Mouse (Mus musculus): ENCODE data around the gene Abtb2. TPM values are rescaled to one million over a fixed set of nuclear protein-coding genes. Genes with fewer than 3 reads are reported as not detected.

Gene Abtb2
- polyA plus RNA-seq, 1 experiment from 2014 or later: 13.1 TPM

- Histone ChIP-seq H3K4me3 (no peak overlapping the region), H3K4me1 (peaks cover 40% of the 10 kb centered on the region), H3K36me3 (replicated peaks) (no peaks in the 10 kb centered on the region), H3K9me3 (no peaks in the 10 kb centered on the region), H3K27ac (replicated peaks) (no peak overlapping the region), H3K27me3 (replicated peaks; ENCODE audit: low read depth, poor library complexity, severe bottlenecking) (no peaks in the 10 kb centered on the region)
- DNase-seq (ENCODE audit: low spot score): no peak
Observed at GRCm38 (mm10) chr2:103656028-103656427, 89.9 kb downstream of the Abtb2 start.

DNA sequence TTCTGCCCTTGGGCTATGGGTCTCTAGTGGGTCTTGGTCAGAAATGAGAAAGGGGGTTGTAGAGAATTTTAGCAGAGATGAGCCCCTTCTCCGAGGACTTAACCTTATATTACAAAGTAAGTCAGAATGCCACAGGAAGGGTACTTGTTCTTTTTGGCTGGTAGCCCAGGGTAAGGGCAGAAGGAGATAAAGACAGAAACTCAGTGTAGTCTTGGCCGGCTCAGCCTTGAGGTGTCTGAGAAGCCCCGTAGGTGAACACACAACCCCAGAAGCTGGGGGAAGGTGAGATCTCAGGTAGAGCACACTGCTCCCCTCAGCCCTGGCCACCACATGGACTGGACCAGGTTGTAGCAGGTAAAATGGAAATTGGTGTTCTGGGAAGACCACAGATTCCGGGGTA lies 93.1 kb downstream of the Abtb2 start:
- no peaks in the 10 kb centered on the region for H3K27me3 ChIP-seq (replicated peaks; ENCODE audit: low read depth, poor library complexity, severe bottlenecking)
- H3K27ac ChIP-seq (replicated peaks): no peak overlapping the region
- no peak overlapping the region for H3K4me3 ChIP-seq
- H3K4me1 ChIP-seq: peaks cover 48% of the 10 kb centered on the region
- no peaks in the 10 kb centered on the region for H3K9me3 ChIP-seq
- WGBS: 83% methylated on average over 4 of the region's 4 CpGs
- DNase-seq (ENCODE audit: low spot score): no peak
- H3K36me3 ChIP-seq (replicated peaks): no peaks in the 10 kb centered on the region

DNA sequence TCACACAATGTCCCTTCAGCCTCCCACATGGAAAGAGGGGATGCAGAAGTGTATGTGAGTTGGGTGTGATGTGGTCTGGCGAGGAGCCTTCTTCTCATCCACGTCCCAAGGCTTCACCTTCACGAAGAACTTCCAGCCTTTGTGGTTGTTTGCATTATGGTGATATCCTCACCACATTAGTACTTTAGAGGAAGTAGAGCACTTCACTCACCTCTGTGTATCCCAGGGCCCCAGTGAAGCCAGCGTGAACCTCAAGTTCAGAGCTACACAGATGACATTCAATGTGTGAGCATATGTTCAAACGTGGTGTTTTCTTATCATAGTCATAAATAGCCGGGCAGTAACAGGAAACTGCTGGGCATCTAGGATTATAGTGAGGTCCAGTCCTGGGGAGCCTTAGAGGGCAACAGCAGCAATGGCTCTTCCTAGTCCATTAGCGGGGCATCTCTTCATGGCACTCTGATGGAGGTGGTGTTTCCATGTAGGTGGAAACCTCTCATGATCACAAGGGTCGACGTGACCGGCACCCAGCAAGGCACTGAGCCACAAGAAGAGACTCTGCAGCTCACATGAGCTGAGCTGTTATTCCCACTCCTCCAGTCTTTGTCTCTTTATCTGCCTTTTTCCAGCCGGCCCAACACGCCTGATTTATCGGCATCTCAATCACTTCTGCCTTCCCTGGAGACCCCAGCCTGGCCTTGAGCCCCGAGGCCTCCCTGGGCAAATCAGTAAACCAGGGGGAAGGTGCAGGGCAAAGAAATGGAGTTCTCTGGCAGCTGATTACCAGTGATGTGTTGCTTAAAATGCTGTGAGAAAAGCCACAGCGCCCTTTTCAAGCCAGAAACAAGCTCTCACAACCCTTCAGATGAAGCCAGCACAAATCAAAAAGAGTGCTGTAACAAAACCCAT lies 93.8 kb downstream of the Abtb2 start:
- no peaks in the 10 kb centered on the region for H3K9me3 ChIP-seq
- no peaks in the 10 kb centered on the region for H3K36me3 ChIP-seq (replicated peaks)
- H3K27me3 ChIP-seq (replicated peaks; ENCODE audit: low read depth, poor library complexity, severe bottlenecking): no peaks in the 10 kb centered on the region
- WGBS: 77% methylated on average over 15 of the region's 15 CpGs
- H3K27ac ChIP-seq (replicated peaks): 0 out of 2 replicates have a peak overlapping the region, but pooled peaks have one; percentile 26
- no peak for DNase-seq (ENCODE audit: low spot score)
- H3K4me1 ChIP-seq: peaks cover 44% of the 10 kb centered on the region
- no peak overlapping the region for H3K4me3 ChIP-seq

DNA sequence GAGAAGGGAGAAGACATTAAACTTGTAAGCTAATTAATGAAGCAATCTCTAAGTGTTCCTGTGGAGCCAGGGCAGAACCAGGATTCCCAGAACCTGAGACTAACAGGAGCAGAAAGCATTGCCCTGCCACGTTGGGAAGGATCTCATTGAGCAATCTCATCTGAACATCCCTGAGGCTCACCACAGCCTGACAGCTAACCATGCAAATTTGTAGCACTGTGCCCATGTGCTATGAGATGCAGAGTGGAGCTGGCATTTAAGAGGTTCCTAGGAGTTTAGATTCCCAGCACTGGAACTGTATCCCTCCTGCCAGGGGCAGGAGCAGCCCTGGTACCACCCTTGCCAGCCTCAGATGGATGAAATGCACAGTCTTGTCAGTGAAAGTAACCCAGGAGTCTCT lies 95.6 kb downstream of the Abtb2 start:
- H3K4me3 ChIP-seq: no peak overlapping the region
- H3K9me3 ChIP-seq: no peaks in the 10 kb centered on the region
- no peaks in the 10 kb centered on the region for H3K36me3 ChIP-seq (replicated peaks)
- WGBS: 44% methylated on average over 1 of the region's 1 CpGs
- H3K27me3 ChIP-seq (replicated peaks; ENCODE audit: low read depth, poor library complexity, severe bottlenecking): no peaks in the 10 kb centered on the region
- H3K27ac ChIP-seq (replicated peaks): no peak overlapping the region
- DNase-seq (ENCODE audit: low spot score): no peak
- peaks cover 32% of the 10 kb centered on the region for H3K4me1 ChIP-seq

- DNase-seq (ENCODE audit: low spot score): no peak
- no peaks in the 10 kb centered on the region for H3K27me3 ChIP-seq (replicated peaks; ENCODE audit: low read depth, poor library complexity, severe bottlenecking)
- no peaks in the 10 kb centered on the region for H3K9me3 ChIP-seq
- WGBS: 66% methylated on average over 4 of the region's 4 CpGs
- H3K27ac ChIP-seq (replicated peaks): no peak overlapping the region
- peaks cover 32% of the 10 kb centered on the region for H3K4me1 ChIP-seq
- H3K4me3 ChIP-seq: no peak overlapping the region
- no peaks in the 10 kb centered on the region for H3K36me3 ChIP-seq (replicated peaks)
Observed at GRCm38 (mm10) chr2:103662121-103662520, 96.0 kb downstream of the Abtb2 start.

GRCm38 (mm10) chr2:103664341-103664740 lies 98.2 kb downstream of the Abtb2 start:
- Histone ChIP-seq H3K4me1 (peaks cover 37% of the 10 kb centered on the region), H3K4me3 (no peak overlapping the region), H3K9me3 (no peaks in the 10 kb centered on the region), H3K27ac (replicated peaks) (no peak overlapping the region), H3K27me3 (replicated peaks; ENCODE audit: low read depth, poor library complexity, severe bottlenecking) (no peaks in the 10 kb centered on the region), H3K36me3 (replicated peaks) (no peaks in the 10 kb centered on the region)
- no peak for DNase-seq (ENCODE audit: low spot score)
- WGBS: 82% methylated on average over 6 of the region's 6 CpGs

- H3K4me3 ChIP-seq: no peak overlapping the region
- H3K27me3 ChIP-seq (replicated peaks; ENCODE audit: low read depth, poor library complexity, severe bottlenecking): no peaks in the 10 kb centered on the region
- H3K36me3 ChIP-seq (replicated peaks): no peaks in the 10 kb centered on the region
- no peak for DNase-seq (ENCODE audit: low spot score)
- peak overlapping the region; percentile 40 for H3K27ac ChIP-seq (replicated peaks)
- WGBS: 80% methylated on average over 8 of the region's 8 CpGs
- no peaks in the 10 kb centered on the region for H3K9me3 ChIP-seq
- peaks cover 27% of the 10 kb centered on the region for H3K4me1 ChIP-seq
Observed at GRCm38 (mm10) chr2:103667962-103668815, 102.1 kb downstream of the Abtb2 start.

DNA sequence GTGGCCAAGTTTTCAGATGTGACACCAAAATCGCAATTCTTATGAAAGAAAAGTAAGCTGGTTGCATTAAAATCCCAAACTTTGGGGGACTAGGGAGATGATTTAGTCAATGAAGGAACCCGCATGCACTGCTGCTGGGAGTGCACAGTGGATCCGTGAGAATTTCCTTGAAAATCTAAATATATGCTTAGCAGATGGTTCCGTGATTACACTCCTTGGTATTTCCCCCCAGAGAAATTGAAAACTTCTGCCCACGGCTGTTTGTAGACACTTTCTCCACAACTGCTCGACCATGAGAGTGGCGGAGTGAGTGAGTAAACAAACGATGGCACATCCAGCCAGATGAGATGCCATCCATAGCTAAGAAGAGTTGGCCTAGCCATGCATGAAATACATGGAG lies 102.8 kb downstream of the Abtb2 start:
- no peak for DNase-seq (ENCODE audit: low spot score)
- H3K9me3 ChIP-seq: no peaks in the 10 kb centered on the region
- H3K27me3 ChIP-seq (replicated peaks; ENCODE audit: low read depth, poor library complexity, severe bottlenecking): no peaks in the 10 kb centered on the region
- WGBS: 82% methylated on average over 8 of the region's 8 CpGs
- H3K4me1 ChIP-seq: peaks cover 27% of the 10 kb centered on the region
- no peak overlapping the region for H3K27ac ChIP-seq (replicated peaks)
- H3K4me3 ChIP-seq: no peak overlapping the region
- H3K36me3 ChIP-seq (replicated peaks): no peaks in the 10 kb centered on the region

GRCm38 (mm10) chr2:103669561-103669960 lies 103.5 kb downstream of the Abtb2 start:
- no peak overlapping the region for H3K27ac ChIP-seq (replicated peaks)
- no peaks in the 10 kb centered on the region for H3K27me3 ChIP-seq (replicated peaks; ENCODE audit: low read depth, poor library complexity, severe bottlenecking)
- 83% methylated on average over 4 of the region's 4 CpGs for WGBS
- DNase-seq (ENCODE audit: low spot score): no peak
- no peaks in the 10 kb centered on the region for H3K9me3 ChIP-seq
- no peaks in the 10 kb centered on the region for H3K36me3 ChIP-seq (replicated peaks)
- no peak overlapping the region for H3K4me3 ChIP-seq
- peaks cover 27% of the 10 kb centered on the region for H3K4me1 ChIP-seq

GRCm38 (mm10) chr2:103670276-103670680 lies 104.2 kb downstream of the Abtb2 start:
- DNase-seq (ENCODE audit: low spot score): no peak
- Histone ChIP-seq H3K4me3 (no peak overlapping the region), H3K36me3 (replicated peaks) (no peaks in the 10 kb centered on the region), H3K27me3 (replicated peaks; ENCODE audit: low read depth, poor library complexity, severe bottlenecking) (peaks cover 6% of the 10 kb centered on the region; the same call in 1 of the 2 replicates), H3K27ac (replicated peaks) (no peak overlapping the region), H3K9me3 (no peaks in the 10 kb centered on the region), H3K4me1 (peaks cover 28% of the 10 kb centered on the region)
- WGBS: 81% methylated on average over 3 of the region's 3 CpGs

- Histone ChIP-seq H3K27me3 (replicated peaks; ENCODE audit: low read depth, poor library complexity, severe bottlenecking) (peaks cover 9% of the 10 kb centered on the region; the same call in 1 of the 2 replicates), H3K36me3 (replicated peaks) (no peaks in the 10 kb centered on the region), H3K4me1 (peaks cover 49% of the 10 kb centered on the region), H3K27ac (replicated peaks) (no peak overlapping the region), H3K9me3 (no peaks in the 10 kb centered on the region), H3K4me3 (no peak overlapping the region)
- WGBS: 72% methylated on average over 7 of the region's 7 CpGs
- no peak for DNase-seq (ENCODE audit: low spot score)
Observed at GRCm38 (mm10) chr2:103672573-103673119, 106.5 kb downstream of the Abtb2 start.

DNA sequence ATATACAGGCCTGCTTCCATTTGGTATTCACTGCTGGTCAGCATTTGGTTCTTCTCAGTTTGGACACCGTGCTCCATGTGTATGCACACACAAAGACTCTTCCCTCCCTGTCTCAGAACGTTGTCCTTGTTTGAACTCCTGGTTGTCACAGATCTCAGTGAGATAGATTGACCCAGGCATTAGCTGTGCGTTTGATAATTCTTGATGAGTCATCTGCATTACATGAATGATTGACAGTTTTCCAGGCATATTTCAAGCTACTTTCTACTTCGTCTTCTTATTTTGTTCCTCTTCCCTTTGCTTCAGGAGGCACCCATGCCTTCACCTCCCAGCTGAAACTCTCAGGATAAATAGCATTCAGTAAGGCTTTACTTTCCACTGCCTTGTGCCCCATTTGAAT lies 107.5 kb downstream of the Abtb2 start:
- Histone ChIP-seq H3K27ac (replicated peaks) (no peak overlapping the region), H3K4me3 (no peak overlapping the region), H3K36me3 (replicated peaks) (no peaks in the 10 kb centered on the region), H3K9me3 (no peaks in the 10 kb centered on the region), H3K27me3 (replicated peaks; ENCODE audit: low read depth, poor library complexity, severe bottlenecking) (peaks cover 12% of the 10 kb centered on the region), H3K4me1 (peaks cover 50% of the 10 kb centered on the region)
- DNase-seq (ENCODE audit: low spot score): no peak
- 90% methylated on average over 4 of the region's 4 CpGs for WGBS

Data from embryonic facial prominence, embryonic 10.5 days (tissue).